Mouse (Mus musculus) CD4-positive helper T cell, adult 2 months (primary cell): ENCODE measurements around the gene Apod.
"Not testable (repeated sequence)": the region's sequence is repeated elsewhere in the genome, so short reads cannot be mapped to it uniquely, and the experiment has no call there.

Experiments used
- DNase-seq: peaks from one replicate; pipeline ENCODE4 v3.0.0-alpha.2; 2012; ENCODE audit warnings: low read depth, missing footprints, low spot score

The Apod gene

GRCm38 (mm10) chr16:31314497-31315233 lies at the start of gene Apod:
Gene Apod, minus strand, starts transcription at chr16:31314808.
- no peak for DNase-seq

- DNase-seq: no peak
Observed at GRCm38 (mm10) chr16:31363685-31364436, 49.3 kb upstream of the Apod start.

GRCm38 (mm10) chr16:31359542-31359941 lies 44.9 kb upstream of the Apod start:
- DNase-seq: no peak

- no peak for DNase-seq
Observed at GRCm38 (mm10) chr16:31358991-31359390, 44.4 kb upstream of the Apod start.

- no peak for DNase-seq
Observed at GRCm38 (mm10) chr16:31358576-31358975, 44.0 kb upstream of the Apod start.

GRCm38 (mm10) chr16:31355882-31356281 lies 41.3 kb upstream of the Apod start:
- no peak for DNase-seq

GRCm38 (mm10) chr16:31354341-31355329 lies 40.0 kb upstream of the Apod start:
- peak; percentile 77 for DNase-seq

GRCm38 (mm10) chr16:31352996-31353395 lies 38.4 kb upstream of the Apod start:
- DNase-seq: peak; percentile 23

GRCm38 (mm10) chr16:31347581-31347980 lies 33.0 kb upstream of the Apod start:
- DNase-seq: no peak

GRCm38 (mm10) chr16:31342966-31343365 lies 28.4 kb upstream of the Apod start:
- DNase-seq: no peak

GRCm38 (mm10) chr16:31342556-31342955 lies 27.9 kb upstream of the Apod start:
- no peak for DNase-seq

GRCm38 (mm10) chr16:31339332-31339731 lies 24.7 kb upstream of the Apod start:
- no peak for DNase-seq

GRCm38 (mm10) chr16:31337956-31338355 lies 23.3 kb upstream of the Apod start:
- DNase-seq: no peak

- DNase-seq: no peak
Observed at GRCm38 (mm10) chr16:31334796-31335195, 20.2 kb upstream of the Apod start.

- DNase-seq: no peak
Observed at GRCm38 (mm10) chr16:31332586-31332985, 18.0 kb upstream of the Apod start.

GRCm38 (mm10) chr16:31330970-31331369 lies 16.4 kb upstream of the Apod start:
- not testable (repeated sequence) for DNase-seq

- DNase-seq: no peak
Observed at GRCm38 (mm10) chr16:31329668-31330067, 15.1 kb upstream of the Apod start.

GRCm38 (mm10) chr16:31327891-31328290 lies 13.3 kb upstream of the Apod start:
- DNase-seq: no peak

GRCm38 (mm10) chr16:31327430-31327829 lies 12.8 kb upstream of the Apod start:
- no peak for DNase-seq

- no peak for DNase-seq
Observed at GRCm38 (mm10) chr16:31326679-31327078, 12.1 kb upstream of the Apod start.

GRCm38 (mm10) chr16:31325966-31326365 lies 11.4 kb upstream of the Apod start:
- no peak for DNase-seq

- no peak for DNase-seq
Observed at GRCm38 (mm10) chr16:31325120-31325519, 10.5 kb upstream of the Apod start.
